Mouse (Mus musculus) liver, embryonic 14.5 days (tissue): ENCODE data around the gene Ms4a4d.

Source experiments
- CTCF ChIP-seq: IDR thresholded peaks from 2 replicates; pipeline ENCODE4 v1.5.1; 2016; ENCODE audit warnings: antibody characterized with exemption, low read depth, control low read depth
- EP300 ChIP-seq: IDR thresholded peaks from 2 replicates; pipeline ENCODE4 v1.6.1; 2016; ENCODE audit warnings: antibody characterized with exemption, low read depth

GRCm38 (mm10) chr19:11516845-11517244, 19.8 kb upstream of the Ms4a4d start:
- no peak for TF ChIP-seq EP300
- no peak for TF ChIP-seq CTCF
